Mouse (Mus musculus) thymus, postnatal 0 days (tissue): ENCODE measurements around the gene Ccdc137. TPM values are rescaled to one million over a fixed set of nuclear protein-coding genes. Genes with fewer than 3 reads are reported as not detected.

Experiments used
- DNase-seq: peaks from one replicate; pipeline ENCODE4 v3.0.0-alpha.2; 2015; ENCODE audit warnings: low spot score
- polyA plus RNA-seq: library from polyadenylated mRNA; unstranded; fragments of >200 nt; fragmentation: Nextera tagmentation; extraction: Ambion mirVana; gene quantifications from 2 replicates; pipeline ENCODE4 v1.2.1, GENCODE M21; 2015

The Ccdc137 gene
- polyA plus RNA-seq, 1 experiment from 2014 or later: 33.3 TPM

DNA sequence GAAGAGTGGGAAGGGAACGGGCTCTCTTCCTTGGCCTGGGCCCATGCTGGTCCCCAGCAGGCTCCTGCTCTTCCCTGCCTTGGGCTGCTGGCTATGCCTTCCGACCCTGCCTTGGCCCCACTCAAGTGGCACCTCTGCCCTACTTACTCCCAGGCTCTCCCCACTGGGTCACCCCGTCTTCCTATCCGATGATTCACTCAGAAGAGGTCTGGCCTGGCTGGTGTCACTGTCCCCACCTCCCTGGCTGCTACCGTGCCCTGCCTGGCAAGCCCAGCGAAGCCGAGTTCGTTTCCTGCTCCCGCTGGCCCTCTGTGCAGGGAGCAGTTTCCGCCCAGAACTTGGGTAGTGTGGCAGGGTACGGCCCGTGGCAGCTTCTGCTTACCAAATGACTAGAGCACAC lies 40.3 kb downstream of the Ccdc137 start:
- no peak for DNase-seq

- no peak for DNase-seq
These were observed 41.0 kb downstream of the Ccdc137 start for GRCm38 (mm10) chr11:120498891-120499290.

GRCm38 (mm10) chr11:120499894-120500293 lies 42.0 kb downstream of the Ccdc137 start:
- no peak for DNase-seq

DNA sequence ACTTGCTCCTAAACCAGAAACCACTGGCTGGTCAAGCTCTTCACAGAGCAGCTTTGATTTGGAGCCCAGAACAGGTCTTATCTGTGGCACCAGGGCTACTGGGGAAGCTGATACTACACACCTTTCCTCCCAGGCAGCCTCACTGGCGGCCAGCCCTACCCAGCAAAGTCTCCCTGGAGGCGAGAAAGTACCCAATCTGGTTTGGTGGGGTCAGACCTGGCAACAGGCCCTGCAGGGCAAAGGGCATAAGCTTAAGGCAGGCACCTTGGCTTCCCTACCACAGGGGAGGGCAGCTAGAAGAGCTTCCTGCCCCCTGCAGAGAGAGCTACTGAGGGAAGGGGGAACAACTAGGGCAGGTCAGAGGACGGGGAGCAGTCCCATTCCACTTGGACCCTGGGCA lies 42.4 kb downstream of the Ccdc137 start:
- DNase-seq: no peak

DNA sequence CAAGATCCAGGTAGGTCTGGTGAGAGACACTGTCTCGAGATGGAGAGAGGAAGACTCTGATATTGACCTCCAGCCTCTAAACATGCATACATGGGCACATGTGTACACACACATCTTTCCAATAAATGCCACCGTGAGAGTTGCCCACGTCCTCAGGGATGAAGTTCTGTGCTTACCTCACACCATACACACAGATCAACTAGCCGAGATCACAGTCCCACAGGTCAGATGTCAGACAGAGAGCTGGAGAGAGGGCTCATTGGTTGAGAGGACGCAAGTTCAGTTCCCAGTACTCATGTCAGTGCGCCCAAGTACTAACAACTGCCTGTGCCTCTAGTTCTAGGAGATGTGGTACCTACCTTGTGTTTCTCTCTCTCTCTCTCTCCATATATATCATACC lies 43.1 kb downstream of the Ccdc137 start:
- DNase-seq: no peak

DNA sequence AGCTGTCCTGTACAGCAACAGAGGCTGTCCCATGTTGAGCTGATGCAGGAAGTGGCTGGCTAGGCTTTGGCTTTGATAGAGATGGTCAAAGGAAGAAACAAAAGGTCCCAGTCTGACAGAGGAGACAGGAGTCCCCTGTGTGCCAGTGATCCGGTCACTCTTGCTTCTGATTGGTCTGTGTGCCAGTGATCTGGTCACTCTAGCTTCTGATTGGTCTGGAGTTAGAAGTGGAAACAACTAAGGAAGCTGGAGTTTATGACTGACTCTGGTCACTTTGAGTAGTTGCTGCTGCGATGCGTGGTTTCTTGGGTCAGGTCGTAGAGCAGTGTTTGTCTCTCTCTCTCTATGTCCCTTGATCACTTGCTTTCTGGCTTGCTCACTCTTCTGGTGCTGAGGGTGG lies 43.8 kb downstream of the Ccdc137 start:
- no peak for DNase-seq

GRCm38 (mm10) chr11:120505661-120506060 lies 47.7 kb downstream of the Ccdc137 start:
- DNase-seq: no peak

GRCm38 (mm10) chr11:120506899-120507298 lies 49.0 kb downstream of the Ccdc137 start:
- peak; percentile 46 for DNase-seq

- no peak for DNase-seq
These were observed 49.8 kb downstream of the Ccdc137 start for GRCm38 (mm10) chr11:120507611-120508289.

- DNase-seq: no peak
These were observed 50.5 kb downstream of the Ccdc137 start for GRCm38 (mm10) chr11:120508290-120508870.

DNA sequence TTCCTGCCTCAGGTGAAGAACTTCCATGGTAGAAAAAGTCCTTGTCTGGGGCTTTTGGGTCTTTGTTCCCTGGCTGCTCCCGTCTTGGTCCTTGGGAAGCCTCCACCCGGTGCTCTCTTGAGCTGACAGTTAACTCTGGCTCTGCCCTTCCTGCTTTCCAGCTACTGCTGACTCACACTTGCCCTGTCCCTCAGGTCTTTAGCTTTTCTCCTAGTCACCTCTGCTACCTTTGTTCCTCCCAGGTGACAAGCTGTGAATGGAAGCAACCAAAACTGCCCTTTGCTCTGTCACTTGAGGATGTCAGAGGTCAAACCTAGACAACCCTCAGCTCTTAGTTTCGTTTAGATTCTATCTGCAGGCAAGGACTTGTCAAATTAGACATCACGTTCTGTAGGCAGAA lies 52.0 kb downstream of the Ccdc137 start:
- peak; percentile 20 for DNase-seq

- DNase-seq: peak; percentile 76
These were observed 52.6 kb downstream of the Ccdc137 start for GRCm38 (mm10) chr11:120510375-120511030.

DNA sequence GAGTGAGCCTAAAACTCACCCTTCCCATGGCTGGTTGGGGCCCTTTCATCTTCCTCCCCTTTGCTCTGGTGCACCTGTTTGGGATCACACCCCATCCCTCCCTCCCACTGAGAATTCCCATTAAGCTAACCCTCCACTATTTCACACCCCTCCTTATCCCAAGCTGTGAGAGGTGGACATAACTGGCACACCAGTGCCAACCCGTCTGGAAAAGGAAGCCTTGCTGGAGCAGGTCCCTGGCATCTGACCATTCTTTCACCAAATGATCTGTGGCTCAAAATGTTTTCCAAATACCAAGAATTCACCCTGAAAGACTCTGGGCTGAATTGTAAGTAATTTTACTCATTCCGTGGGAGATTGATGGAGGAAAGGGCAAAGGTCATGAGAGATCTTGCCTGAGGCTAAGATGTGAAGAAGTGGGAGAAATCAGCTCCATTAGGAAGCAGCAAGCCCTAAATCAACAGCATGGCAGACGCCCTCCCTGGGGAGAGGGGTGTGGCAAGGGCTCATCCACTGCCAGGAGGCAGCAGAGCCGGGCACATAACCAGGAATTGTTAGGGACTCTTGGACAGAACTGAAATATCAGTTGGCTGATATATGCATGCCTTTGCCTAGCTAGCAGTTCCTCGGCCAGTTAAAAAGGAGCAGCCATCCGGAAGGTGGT lies 55.0 kb downstream of the Ccdc137 start:
- no peak for DNase-seq

Other genes with a start within 250 kb of the Ccdc137 start
- 3.3 and 4.6 TPM in 2 replicates for gene Bahcc1, start 225.2 kb upstream of the Ccdc137 start, polyA plus RNA-seq
- gene Actg1, start 109.6 kb upstream of the Ccdc137 start, polyA plus RNA-seq: 1,815 and 1,857 TPM in 2 replicates
- gene Fscn2, start 96.6 kb upstream of the Ccdc137 start, polyA plus RNA-seq: 0.46 and 0.59 TPM in 2 replicates
- gene Faap100, start 79.4 kb upstream of the Ccdc137 start, polyA plus RNA-seq: 12.8 and 15.9 TPM in 2 replicates
- gene Nploc4, start 20.4 kb upstream of the Ccdc137 start, polyA plus RNA-seq: 24.8 and 29.3 TPM in 2 replicates
- gene Tspan10, start 15.5 kb upstream of the Ccdc137 start, polyA plus RNA-seq: 1.2 TPM in 2 replicates
- 0.14 TPM in 1 of 2 replicates, not detected in the other for gene Pde6g, start 4.6 kb upstream of the Ccdc137 start, polyA plus RNA-seq
- 15.5 and 18.5 TPM in 2 replicates for gene Oxld1, start within 50 bp of the Ccdc137 start, polyA plus RNA-seq
- 34.7 and 36.6 TPM in 2 replicates for gene Arl16, start 9.5 kb downstream of the Ccdc137 start, polyA plus RNA-seq
- gene Mrpl12, start 26.5 kb downstream of the Ccdc137 start, polyA plus RNA-seq: 133 and 148 TPM in 2 replicates
- gene Slc25a10, start 33.7 kb downstream of the Ccdc137 start, polyA plus RNA-seq: 28.6 and 29.4 TPM in 2 replicates
- gene Gcgr, start 72.6 kb downstream of the Ccdc137 start, polyA plus RNA-seq: 0.14 and 0.18 TPM in 2 replicates
- gene Mcrip1, start 91.6 kb downstream of the Ccdc137 start, polyA plus RNA-seq: 179 and 196 TPM in 2 replicates
- 13.7 and 17.1 TPM in 2 replicates for gene Ppp1r27, start 93.0 kb downstream of the Ccdc137 start, polyA plus RNA-seq
- 254 and 290 TPM in 2 replicates for gene P4hb, start 115.1 kb downstream of the Ccdc137 start, polyA plus RNA-seq
- 553 and 615 TPM in 2 replicates for gene Arhgdia, start 123.5 kb downstream of the Ccdc137 start, polyA plus RNA-seq
- 571 and 587 TPM in 2 replicates for gene Alyref, start 140.2 kb downstream of the Ccdc137 start, polyA plus RNA-seq
- 158 and 179 TPM in 2 replicates for gene Anapc11, start 140.3 kb downstream of the Ccdc137 start, polyA plus RNA-seq
- gene Npb, start 150.4 kb downstream of the Ccdc137 start, polyA plus RNA-seq: 1.6 and 2.1 TPM in 2 replicates
- 113 and 114 TPM in 2 replicates for gene Pcyt2, start 159.8 kb downstream of the Ccdc137 start, polyA plus RNA-seq
- gene Sirt7, start 167.1 kb downstream of the Ccdc137 start, polyA plus RNA-seq: 100 and 108 TPM in 2 replicates
- gene Mafg, start 175.5 kb downstream of the Ccdc137 start, polyA plus RNA-seq: 16.5 and 18.7 TPM in 2 replicates
- 1.7 and 2.9 TPM in 2 replicates for gene Pycr1, start 185.7 kb downstream of the Ccdc137 start, polyA plus RNA-seq
- gene Myadml2, start 190.0 kb downstream of the Ccdc137 start, polyA plus RNA-seq: 0.56 and 0.86 TPM in 2 replicates
- gene Notum, start 203.1 kb downstream of the Ccdc137 start, polyA plus RNA-seq: 0.18 TPM in 1 of 2 replicates, not detected in the other
- gene Aspscr1, start 214.9 kb downstream of the Ccdc137 start, polyA plus RNA-seq: 116 and 120 TPM in 2 replicates